Mouse (Mus musculus): Measurements from ENCODE around the gene Olfr1156.

The Olfr1156 gene

DNA sequence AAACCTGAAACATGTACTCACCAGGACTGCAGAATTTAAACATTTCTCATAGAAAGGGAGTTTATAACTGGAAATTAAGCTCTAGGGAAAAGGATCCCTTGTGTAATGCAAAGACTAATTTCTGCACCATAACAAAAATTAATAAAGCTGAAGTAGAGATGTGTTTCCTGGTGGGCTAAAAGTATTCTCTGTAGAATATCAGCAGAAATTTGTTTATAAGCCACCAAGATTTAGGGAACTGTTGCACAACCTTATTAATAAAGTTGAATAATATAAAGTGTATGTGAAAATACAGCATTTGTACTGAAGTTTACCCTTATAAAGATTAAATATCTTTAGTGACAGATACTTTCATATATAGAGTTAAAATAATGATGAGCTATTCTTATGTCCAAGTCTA, at the start of gene Olfr1156:
Gene Olfr1156, minus strand, starts transcription at position 101 of the 400 bp plus-strand sequence.
- no peak for DNase-seq (ENCODE audit: low read depth, low spot score)

DNA sequence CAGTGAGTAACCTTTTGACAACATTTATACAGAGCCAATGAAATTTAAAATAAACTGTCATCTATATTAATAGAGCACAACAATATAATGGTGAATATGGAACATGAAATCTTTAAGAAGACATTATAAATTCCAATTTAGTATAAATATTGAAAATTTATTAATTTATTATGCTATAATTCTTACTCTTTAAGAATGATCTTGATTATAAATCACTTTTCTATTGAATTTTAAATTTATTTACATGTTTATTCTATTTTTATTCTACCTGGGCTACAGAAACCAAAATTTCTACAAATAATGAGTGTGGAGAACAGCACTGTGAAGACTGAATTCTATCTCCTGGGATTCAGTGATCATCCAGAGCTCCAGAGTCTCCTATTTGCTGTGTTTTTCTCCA, 36.9 kb upstream of the Olfr1156 start, which contains the start of gene Olfr1158:
Gene Olfr1158, plus strand, starts transcription at position 301 of the 400 bp plus-strand sequence.
- no peak for DNase-seq (ENCODE audit: low read depth, low spot score)

DNA sequence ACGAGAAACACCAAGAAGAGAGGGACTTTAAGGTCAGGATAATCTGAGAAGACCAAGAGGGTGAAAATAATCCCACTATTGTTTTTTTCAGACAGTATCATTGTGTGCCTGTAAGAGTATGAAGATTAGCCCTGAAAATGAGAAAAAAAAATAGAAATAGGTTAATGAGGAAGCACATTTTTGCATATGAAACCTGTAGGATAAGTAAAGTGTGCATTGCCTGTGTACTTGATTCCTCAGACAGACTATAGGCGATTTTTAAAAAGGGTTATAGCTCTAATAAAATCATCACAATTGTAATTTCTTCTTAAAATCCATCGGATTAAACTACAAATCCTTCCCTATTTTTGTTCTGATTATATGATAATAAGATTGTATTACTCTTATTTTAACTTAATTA, 21.7 kb upstream of the Olfr1156 start, which contains the start of gene Olfr74:
Gene Olfr74, minus strand, starts transcription at position 101 of the 400 bp plus-strand sequence.
- DNase-seq (ENCODE audit: low read depth, low spot score) = no peak

DNA sequence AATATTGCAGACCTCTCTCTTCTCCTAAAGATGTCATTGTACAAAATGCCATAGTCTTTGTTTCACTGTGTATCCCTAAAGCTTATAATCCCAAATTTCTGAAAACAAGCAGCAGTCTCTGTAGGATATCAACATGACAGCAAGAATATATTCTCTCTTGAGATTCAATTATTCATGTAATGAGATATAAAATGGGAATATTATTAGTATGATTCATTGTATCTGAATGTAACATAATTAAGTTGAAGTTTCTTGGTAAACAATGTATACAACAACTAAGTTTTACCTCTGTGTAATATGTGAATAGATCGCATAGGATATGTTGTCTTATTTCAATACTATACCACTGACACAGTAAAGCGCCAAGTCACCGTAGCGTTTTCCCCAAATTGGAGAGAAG, 15.3 kb upstream of the Olfr1156 start, which contains the start of gene Olfr1157:
Gene Olfr1157, minus strand, starts transcription at position 101 of the 400 bp plus-strand sequence.
- DNase-seq (ENCODE audit: low read depth, low spot score) = no peak

DNA sequence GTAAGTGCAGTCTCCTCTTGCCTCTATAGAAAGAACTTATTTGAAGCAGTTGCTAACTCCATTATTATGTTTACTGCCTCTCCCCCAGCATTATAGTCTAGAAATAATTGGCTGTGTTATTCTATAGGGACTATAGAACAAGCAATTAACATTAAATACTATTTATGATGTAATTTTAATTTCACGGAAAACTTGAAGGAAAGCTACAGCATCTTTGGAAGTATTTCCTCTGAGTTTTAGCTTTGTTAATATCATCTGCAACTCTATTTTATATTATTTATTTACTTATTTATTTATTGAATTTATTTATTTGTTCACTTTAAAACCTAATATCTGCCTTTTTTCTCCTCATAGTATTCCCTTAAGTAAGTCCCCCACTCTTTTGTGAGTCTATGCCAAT, 7.9 kb downstream of the Olfr1156 start, which contains the start of gene Olfr1155:
Gene Olfr1155, minus strand, starts transcription at position 101 of the 400 bp plus-strand sequence.
- DNase-seq (ENCODE audit: low read depth, low spot score) = no peak

DNA sequence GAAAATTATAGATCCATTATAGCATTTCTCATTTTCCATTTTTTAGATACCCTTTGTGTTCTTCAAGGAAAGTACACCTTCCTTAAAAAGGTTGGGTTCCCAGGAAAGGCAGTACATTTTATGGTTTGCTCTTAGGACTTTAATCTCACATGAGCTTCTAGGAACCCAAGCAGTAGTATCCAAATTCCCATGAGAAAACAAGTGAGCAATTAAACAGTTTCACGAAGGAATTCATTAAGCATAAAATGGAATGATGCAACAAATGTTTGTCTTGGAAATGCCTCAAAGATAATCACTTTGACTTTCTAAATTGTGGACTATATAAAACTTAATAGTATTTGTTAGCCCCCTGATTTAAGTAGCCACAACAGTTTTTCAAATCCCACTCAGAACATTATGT, 47.8 kb downstream of the Olfr1156 start, which contains the start of gene Olfr1154:
Gene Olfr1154, minus strand, starts transcription at position 101 of the 400 bp plus-strand sequence.
- no peak for DNase-seq (ENCODE audit: low read depth, low spot score)

Measured in c-Kit-negative CD71-positive TER-119-positive erythroid progenitor cells, embryonic 14.5 days (primary cell).